Mouse (Mus musculus): ENCODE measurements at regions not wholly inside any gene's neighbourhood (a gene's known extent, or its start where the extent isn't known, plus 50 kb on each side); places are given as distances from the start of the nearest gene placed in this dataset.

- Histone ChIP-seq H3K4me3 (ENCODE audit: low read length) (no peak overlapping the region), H3K9ac (replicated peaks; ENCODE audit: low read length) (no peak overlapping the region), H3K36me3 (ENCODE audit: insufficient read depth, low read length) (no peaks in the 10 kb centered on the region), H3K4me1 (ENCODE audit: insufficient read depth, low read length) (no peaks in the 10 kb centered on the region), H3K4me2 (ENCODE audit: low read depth, low read length) (no peak overlapping the region), H3K9me3 (ENCODE audit: low read length) (no peaks in the 10 kb centered on the region), H3K27me3 (ENCODE audit: insufficient read depth, low read length) (no peaks in the 10 kb centered on the region), H3K27ac (no peak overlapping the region)
- no peak for TF ChIP-seq CTCF (IDR thresholded peaks at IDR 0.05; ENCODE audit: low read depth)
- peak; percentile 41 for DNase-seq (ENCODE audit: low spot score)
- ATAC-seq = peak; percentile 54; the same call in 1 of the 2 replicates
- 34% methylated on average over 3 of the region's 3 CpGs for WGBS
Measured at GRCm38 (mm10) chr17:49252271-49252670, 175.9 kb upstream of the Mocs1 start.

GRCm38 (mm10) chr17:49258496-49258895 is 169.7 kb upstream of the Mocs1 start:
- Histone ChIP-seq H3K27me3 (ENCODE audit: insufficient read depth, low read length) (no peaks in the 10 kb centered on the region), H3K4me3 (ENCODE audit: low read length) (no peak overlapping the region), H3K27ac (no peak overlapping the region), H3K36me3 (ENCODE audit: insufficient read depth, low read length) (no peaks in the 10 kb centered on the region), H3K4me1 (ENCODE audit: insufficient read depth, low read length) (no peaks in the 10 kb centered on the region), H3K9ac (replicated peaks; ENCODE audit: low read length) (no peak overlapping the region), H3K9me3 (ENCODE audit: low read length) (no peaks in the 10 kb centered on the region), H3K4me2 (ENCODE audit: low read depth, low read length) (no peak overlapping the region)
- DNase-seq (ENCODE audit: low spot score) (no peak), ATAC-seq (no peak)
- TF ChIP-seq CTCF (IDR thresholded peaks at IDR 0.05; ENCODE audit: low read depth) = peak; percentile 40

- WGBS = 49% methylated on average over 4 of the region's 4 CpGs
- H3K4me1 ChIP-seq (ENCODE audit: insufficient read depth, low read length) = no peaks in the 10 kb centered on the region
- H3K4me2 ChIP-seq (ENCODE audit: low read depth, low read length) = no peak overlapping the region
- no peaks in the 10 kb centered on the region for H3K36me3 ChIP-seq (ENCODE audit: insufficient read depth, low read length)
- H3K4me3 ChIP-seq (ENCODE audit: low read length) = no peak overlapping the region
- ATAC-seq (no peak), DNase-seq (ENCODE audit: low spot score) (no peak)
- no peak for TF ChIP-seq CTCF (IDR thresholded peaks at IDR 0.05; ENCODE audit: low read depth)
- no peaks in the 10 kb centered on the region for H3K27me3 ChIP-seq (ENCODE audit: insufficient read depth, low read length)
- H3K27ac ChIP-seq = no peak overlapping the region
- H3K9ac ChIP-seq (replicated peaks; ENCODE audit: low read length) = no peak overlapping the region
- H3K9me3 ChIP-seq (ENCODE audit: low read length) = no peaks in the 10 kb centered on the region
Measured at GRCm38 (mm10) chr17:49262394-49262793, 165.8 kb upstream of the Mocs1 start.

DNA sequence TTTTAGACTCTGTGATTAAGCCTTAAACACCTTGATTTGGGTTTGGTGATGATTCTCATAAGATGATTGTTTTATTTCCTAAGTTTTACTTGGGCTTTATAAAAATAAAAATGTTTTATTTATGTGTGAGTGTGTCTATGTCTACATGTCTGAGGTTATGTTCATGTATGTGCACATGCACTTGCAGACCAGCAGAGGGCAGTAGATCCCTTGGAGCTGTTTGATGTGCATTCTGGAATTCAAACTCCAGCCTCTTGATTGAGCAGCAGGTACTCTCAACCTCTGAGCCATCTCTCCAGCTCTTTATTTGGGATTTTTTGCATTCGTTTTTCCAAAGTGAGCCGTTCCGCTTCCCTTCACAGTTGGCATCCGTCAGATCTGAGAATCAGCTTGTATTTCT is 161.8 kb upstream of the Mocs1 start:
- ATAC-seq (no peak), DNase-seq (ENCODE audit: low spot score) (peak; percentile 60)
- no peak overlapping the region for H3K27ac ChIP-seq
- no peaks in the 10 kb centered on the region for H3K36me3 ChIP-seq (ENCODE audit: insufficient read depth, low read length)
- 90% methylated on average over 4 of the region's 4 CpGs for WGBS
- no peak overlapping the region for H3K9ac ChIP-seq (replicated peaks; ENCODE audit: low read length)
- TF ChIP-seq CTCF (IDR thresholded peaks at IDR 0.05; ENCODE audit: low read depth) = peak; percentile 73
- H3K27me3 ChIP-seq (ENCODE audit: insufficient read depth, low read length) = no peaks in the 10 kb centered on the region
- H3K4me1 ChIP-seq (ENCODE audit: insufficient read depth, low read length) = no peaks in the 10 kb centered on the region
- no peak overlapping the region for H3K4me3 ChIP-seq (ENCODE audit: low read length)
- no peak overlapping the region for H3K4me2 ChIP-seq (ENCODE audit: low read depth, low read length)
- H3K9me3 ChIP-seq (ENCODE audit: low read length) = no peaks in the 10 kb centered on the region

GRCm38 (mm10) chr17:49269943-49270342 is 158.2 kb upstream of the Mocs1 start:
- no peak overlapping the region for H3K27ac ChIP-seq

DNA sequence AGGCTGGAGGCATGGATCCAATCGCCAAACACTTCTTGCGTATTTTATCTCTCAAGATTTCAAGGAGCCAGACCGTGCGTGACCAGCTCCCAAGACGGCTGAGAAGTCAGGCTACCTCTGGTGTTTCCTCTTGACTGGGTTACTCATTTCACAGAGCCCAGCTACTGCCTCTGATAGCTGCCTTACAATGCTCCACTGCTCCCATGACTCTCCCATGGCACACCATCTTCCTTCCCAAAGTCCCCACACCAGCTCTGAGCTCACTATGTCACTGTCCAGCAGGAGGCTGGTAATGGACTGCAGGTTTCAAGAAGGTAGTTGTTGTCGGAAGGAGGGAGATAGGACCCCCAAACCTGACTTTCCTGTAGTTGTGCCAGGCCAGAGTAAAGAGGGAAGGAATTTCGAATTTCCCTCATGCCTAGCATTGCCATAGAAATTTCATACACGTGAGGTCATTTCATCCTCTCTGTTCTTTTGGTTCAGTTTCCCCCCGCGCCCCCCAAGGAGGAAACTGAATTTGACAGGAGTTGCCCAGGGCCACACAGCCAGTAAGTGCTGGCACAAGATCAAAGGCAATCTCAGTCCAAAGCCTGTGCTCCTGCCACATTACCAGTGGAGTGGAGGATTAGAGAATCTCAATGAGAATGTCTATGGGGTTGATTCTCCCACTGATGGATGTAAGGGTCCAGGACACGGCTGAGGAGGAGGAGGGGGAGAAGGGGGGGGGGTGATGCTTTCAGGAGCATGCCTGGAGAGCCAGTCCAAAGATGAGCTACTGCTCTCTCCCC is 155.3 kb upstream of the Mocs1 start:
- TF ChIP-seq CTCF (IDR thresholded peaks at IDR 0.05; ENCODE audit: low read depth) = no peak
- no peak overlapping the region for H3K4me2 ChIP-seq (ENCODE audit: low read depth, low read length)
- H3K36me3 ChIP-seq (ENCODE audit: insufficient read depth, low read length) = no peaks in the 10 kb centered on the region
- WGBS = 64% methylated on average over 10 of the region's 11 CpGs
- no peak overlapping the region for H3K4me3 ChIP-seq (ENCODE audit: low read length)
- H3K9ac ChIP-seq (replicated peaks; ENCODE audit: low read length) = no peak overlapping the region
- H3K27me3 ChIP-seq (ENCODE audit: insufficient read depth, low read length) = no peaks in the 10 kb centered on the region
- H3K9me3 ChIP-seq (ENCODE audit: low read length) = no peaks in the 10 kb centered on the region
- peak; percentile 61 for DNase-seq (ENCODE audit: low spot score)
- 0 out of 2 replicates have a peak, but pooled peaks cover 3% of the 10 kb centered on the region for H3K4me1 ChIP-seq (ENCODE audit: insufficient read depth, low read length)
- no peak overlapping the region for H3K27ac ChIP-seq
- ATAC-seq = peak; percentile 62; the same call in 1 of the 2 replicates

More at GRCm38 (mm10) chr17:49269943-49270342, 158.2 kb upstream of the Mocs1 start:
- Histone ChIP-seq H3K9me3 (ENCODE audit: low read length) (no peaks in the 10 kb centered on the region), H3K36me3 (ENCODE audit: insufficient read depth, low read length) (no peaks in the 10 kb centered on the region), H3K9ac (replicated peaks; ENCODE audit: low read length) (no peak overlapping the region), H3K4me3 (ENCODE audit: low read length) (no peak overlapping the region), H3K27me3 (ENCODE audit: insufficient read depth, low read length) (no peaks in the 10 kb centered on the region), H3K4me1 (ENCODE audit: insufficient read depth, low read length) (0 out of 2 replicates have a peak, but pooled peaks cover 3% of the 10 kb centered on the region), H3K4me2 (ENCODE audit: low read depth, low read length) (no peak overlapping the region)
- ATAC-seq = peak; percentile 80
- peak; percentile 68 for DNase-seq (ENCODE audit: low spot score)
- WGBS = 53% methylated on average over 7 of the region's 7 CpGs
- TF ChIP-seq CTCF (IDR thresholded peaks at IDR 0.05; ENCODE audit: low read depth) = no peak

- no peak for TF ChIP-seq CTCF (IDR thresholded peaks at IDR 0.05; ENCODE audit: low read depth)
Measured at GRCm38 (mm10) chr17:49274936-49275335, 153.2 kb upstream of the Mocs1 start.

More at GRCm38 (mm10) chr17:49274936-49275335, 153.2 kb upstream of the Mocs1 start:
- no peak overlapping the region for H3K4me3 ChIP-seq (ENCODE audit: low read length)
- H3K27ac ChIP-seq = no peak overlapping the region
- H3K9ac ChIP-seq (replicated peaks; ENCODE audit: low read length) = no peak overlapping the region
- no peaks in the 10 kb centered on the region for H3K27me3 ChIP-seq (ENCODE audit: insufficient read depth, low read length)
- 93% methylated on average over 3 of the region's 3 CpGs for WGBS
- no peaks in the 10 kb centered on the region for H3K36me3 ChIP-seq (ENCODE audit: insufficient read depth, low read length)
- no peak for DNase-seq (ENCODE audit: low spot score)
- H3K9me3 ChIP-seq (ENCODE audit: low read length) = no peaks in the 10 kb centered on the region
- 0 out of 2 replicates have a peak, but pooled peaks cover 3% of the 10 kb centered on the region for H3K4me1 ChIP-seq (ENCODE audit: insufficient read depth, low read length)
- ATAC-seq = no peak
- H3K4me2 ChIP-seq (ENCODE audit: low read depth, low read length) = no peak overlapping the region

Data from hindbrain, postnatal 0 days (tissue).